Mouse (Mus musculus) WW6 (cell line): Measurements from ENCODE around the gene Icmt.
A peak's percentile ranks its signal among the peaks of the same experiment; 100 is the strongest.

Experiments
- DNase-seq: peaks from one replicate; pipeline ENCODE4 v3.0.0-alpha.2; 2013; ENCODE audit warnings: low read depth, low spot score

Gene Icmt

DNA sequence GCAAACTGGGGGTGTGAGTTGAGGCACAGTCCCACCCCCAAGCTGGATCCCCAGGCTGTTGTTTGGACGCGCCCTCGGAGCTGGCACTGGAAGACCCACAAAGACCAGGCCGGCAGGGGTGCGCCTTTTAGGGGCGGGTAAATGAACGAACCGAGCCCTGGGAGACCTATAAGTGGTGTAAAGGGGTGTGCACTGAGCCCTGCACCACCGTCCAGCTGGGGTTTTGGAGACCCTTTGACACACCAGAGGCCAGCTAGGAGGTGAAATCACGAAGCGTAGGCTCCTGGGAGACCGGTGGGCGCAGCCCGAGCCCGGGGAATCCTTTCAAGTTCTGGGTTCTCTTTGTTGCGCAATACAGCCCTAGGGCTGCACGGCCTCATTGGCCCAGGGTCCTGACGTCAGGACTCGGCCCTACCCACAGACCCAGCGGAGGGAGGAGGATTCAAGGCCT, 22.3 kb upstream of the Icmt start:
- no peak for DNase-seq

DNA sequence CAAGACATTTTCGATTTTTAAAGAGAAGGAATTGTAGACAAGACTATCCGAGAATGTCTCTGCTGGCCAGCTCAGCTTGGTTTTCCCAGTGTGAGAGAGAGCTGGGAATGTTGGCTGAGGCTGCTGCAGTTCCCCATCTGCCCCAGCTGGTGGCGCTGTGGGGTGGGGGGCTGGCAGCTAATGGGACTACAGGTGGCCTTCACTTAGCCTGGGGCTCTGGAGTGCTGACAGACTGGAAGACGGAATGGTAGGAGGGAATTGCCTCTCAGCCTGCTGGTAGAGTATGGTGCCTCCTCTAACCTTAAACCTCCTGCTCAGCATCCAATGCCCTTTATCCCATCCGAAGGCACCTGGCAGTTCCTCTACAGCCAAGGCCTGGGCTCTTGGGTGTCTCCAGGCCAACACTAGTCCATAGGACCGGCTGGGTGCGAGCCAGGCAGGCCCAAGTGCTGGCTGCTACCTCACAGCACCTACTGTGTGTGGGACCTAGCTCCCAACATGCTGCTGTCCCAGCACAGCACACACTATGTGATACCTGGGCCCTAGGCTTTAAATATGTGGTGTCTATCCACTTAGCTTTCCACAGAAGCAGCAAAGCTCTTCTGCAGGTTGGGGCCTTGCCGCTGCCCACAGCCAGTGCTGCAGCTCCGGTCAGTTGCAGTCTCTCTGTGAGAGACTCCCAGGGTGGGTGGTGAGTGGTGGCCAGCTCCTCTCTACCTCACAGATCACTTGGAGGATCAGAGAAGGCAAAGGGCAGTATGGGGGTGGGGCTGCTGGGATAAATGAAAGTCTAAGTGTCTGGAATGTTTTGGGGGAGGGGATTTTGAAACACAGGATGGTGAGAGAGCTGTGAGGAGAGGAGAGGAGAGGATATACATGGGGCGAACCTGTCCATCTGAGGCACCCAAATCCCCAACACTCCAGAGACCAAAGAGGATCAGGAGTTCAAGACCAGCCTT, 20.4 kb upstream of the Icmt start:
- DNase-seq, result no peak

DNA sequence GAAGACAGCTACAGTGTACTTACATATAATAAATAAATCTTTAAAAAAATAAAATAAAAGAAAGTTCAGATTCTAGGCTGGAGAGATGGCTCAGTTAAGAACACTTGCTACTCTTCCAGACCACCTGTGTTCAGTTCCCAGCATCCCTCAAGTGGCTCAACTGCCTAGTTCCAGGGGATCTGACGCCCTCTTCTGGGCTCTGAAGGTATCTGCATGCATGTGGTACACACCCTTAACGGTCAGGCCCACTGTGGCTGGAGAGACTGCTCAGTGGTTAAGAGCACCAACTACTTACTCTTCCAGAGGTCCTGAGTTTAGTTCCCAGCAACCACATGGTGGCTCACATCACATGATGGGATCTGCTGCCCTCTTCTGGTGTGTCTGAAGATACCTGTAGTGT, 19.1 kb upstream of the Icmt start:
- DNase-seq, result no peak

DNA sequence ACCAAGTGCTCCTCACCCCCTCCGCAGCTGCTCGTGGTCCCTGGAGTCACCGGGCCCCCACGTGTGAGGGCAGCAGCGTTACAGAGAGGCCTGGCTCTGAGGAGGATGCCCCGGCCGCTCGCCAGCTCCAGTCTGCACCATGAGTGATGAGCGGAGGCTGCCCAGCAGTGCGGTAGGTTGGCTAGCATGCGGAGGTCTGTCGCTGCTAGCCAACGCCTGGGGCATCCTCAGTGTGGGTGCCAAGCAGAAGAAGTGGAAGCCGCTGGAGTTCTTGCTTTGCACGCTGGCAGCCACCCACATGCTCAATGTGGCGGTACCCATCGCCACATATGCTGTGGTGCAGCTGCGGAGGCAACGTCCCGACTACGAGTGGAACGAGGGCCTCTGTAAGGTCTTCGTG, 18.0 kb upstream of the Icmt start:
- no peak for DNase-seq

DNA sequence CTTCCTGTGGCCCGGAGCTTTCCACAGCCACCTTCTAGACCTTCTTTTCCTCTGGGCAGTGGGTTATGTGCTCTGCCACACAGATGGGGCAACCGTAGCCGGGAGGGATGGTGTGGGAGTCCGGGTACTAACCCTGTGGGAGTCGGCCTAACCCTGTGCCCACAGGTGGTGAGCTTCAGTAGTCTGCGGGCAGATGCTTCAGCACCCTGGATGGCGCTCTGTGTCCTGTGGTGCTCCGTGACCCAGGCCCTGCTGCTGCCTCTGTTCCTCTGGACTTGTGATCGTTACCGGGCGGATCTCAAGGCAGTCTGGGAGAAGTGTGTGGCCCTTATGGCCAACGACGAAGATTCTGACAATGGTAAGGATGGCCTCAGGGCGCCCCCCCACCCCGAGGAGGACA, 15.4 kb upstream of the Icmt start:
- DNase-seq, result no peak

DNA sequence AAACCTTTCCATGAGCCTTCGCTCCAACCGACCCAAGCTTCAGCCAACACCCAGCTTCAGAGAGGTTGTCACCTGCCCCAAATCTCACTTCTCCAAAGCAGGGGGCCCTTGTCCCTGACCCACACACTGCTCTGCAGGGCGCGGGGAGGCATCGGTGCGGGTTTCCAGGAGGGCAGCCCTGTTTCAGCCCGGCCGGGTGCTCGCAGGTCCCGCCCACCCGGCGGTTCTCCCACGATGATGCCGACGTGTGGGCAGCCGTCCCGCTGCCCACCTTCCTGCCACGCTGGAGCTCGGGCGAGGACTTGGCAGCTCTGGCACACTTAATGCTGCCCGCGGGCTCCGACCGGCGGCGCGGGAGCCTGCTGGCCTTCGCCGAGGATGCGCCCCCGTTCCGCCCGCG, 14.3 kb upstream of the Icmt start:
- DNase-seq, result no peak

DNA sequence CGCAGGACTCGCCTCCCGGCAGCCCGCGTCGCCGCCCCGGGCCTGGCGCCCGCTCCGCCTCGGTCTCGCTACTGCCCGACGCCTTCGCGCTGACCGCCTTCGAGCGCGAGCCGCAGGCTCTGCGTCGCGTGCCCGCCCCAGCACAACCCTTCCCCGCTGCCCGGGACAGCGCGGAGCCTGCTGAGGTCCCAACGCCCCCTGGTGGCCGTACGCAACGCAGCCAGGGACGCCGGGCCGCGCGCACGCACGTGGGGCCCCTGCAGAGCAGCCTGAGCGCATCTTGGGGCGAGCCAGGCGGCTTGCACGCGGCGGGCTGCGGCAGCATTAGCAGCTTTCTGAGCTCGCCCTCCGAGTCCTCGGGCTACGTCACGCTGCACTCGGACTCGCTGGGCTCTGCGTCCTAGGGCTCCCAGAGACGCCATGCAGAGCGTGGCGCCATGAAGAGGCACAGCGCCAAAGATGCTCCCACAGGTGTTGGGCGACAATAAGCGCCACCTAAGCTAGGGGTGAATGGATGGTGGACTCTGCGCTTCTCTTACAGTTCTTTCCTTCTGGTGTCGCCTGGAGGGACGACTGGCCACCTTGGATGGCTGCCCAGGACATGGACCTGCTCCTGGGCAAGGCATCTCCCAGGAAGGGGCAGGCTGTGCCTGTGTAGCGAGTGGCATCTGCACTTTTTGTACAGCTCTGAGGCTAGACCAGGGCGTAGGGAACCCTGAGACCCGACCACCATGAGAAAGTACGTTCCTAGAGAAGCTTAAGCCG, 13.7 kb upstream of the Icmt start:
- DNase-seq, result peak; percentile 63

DNA sequence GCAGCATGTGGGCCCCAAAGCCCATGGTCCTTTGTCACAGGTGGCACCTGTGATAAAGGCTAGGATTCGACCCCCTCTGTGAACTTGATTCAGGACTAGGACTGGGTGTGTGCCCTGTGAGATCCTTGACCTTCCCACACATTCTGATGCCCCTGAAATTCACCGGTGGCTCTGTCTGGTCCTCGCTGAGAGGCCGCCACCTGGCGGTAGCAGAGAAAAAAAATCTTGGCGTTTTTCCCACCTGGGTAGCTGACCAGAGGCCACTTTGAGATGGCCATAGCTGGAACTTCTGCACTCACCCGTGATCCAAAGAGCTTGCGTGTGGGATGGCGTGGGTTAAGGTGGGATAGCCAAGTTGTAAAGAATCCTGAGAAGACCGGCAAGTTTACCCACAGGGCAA, 11.5 kb upstream of the Icmt start:
- DNase-seq, result no peak

DNA sequence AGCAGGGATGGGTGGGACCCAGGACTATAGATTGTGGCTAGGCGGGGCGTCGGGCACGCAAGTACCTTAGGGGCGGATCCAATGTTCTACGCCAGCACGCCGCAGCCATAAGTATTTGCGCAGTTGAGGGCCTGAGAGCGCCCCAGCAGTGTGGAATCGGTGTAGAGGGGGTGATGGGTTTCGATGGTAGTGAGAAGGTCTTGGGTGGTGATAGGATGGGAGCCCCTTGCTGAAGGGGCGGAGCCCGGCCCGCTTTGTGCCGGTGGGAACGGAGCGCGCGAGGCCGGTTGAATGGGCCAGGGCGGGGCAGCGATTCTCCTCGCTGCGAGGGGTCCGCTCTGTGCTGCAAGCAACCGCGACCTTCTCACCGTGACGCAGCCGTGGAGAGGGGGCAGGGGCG, 10.8 kb upstream of the Icmt start:
- peak; percentile 46 for DNase-seq

DNA sequence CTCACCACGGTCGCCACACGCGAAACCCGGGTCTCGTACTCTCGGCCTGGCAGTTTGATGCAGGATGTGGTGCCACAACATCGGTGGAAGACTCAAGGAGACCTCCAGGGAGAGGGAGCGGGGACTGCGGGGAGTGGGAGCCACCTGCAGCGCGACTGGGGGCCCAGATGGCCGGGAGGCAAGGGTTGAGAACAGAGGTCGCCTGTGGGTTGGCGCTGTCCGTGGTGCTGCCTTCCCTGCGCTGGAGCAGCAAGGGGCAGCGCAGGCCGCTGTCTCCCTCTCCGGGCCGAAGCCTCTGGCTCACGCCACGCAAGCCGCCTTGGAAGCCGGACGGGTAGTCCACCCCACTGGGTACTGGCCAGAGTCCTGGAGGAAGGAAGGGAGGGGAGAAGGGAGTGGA, 10.1 kb upstream of the Icmt start:
- DNase-seq, result no peak

DNA sequence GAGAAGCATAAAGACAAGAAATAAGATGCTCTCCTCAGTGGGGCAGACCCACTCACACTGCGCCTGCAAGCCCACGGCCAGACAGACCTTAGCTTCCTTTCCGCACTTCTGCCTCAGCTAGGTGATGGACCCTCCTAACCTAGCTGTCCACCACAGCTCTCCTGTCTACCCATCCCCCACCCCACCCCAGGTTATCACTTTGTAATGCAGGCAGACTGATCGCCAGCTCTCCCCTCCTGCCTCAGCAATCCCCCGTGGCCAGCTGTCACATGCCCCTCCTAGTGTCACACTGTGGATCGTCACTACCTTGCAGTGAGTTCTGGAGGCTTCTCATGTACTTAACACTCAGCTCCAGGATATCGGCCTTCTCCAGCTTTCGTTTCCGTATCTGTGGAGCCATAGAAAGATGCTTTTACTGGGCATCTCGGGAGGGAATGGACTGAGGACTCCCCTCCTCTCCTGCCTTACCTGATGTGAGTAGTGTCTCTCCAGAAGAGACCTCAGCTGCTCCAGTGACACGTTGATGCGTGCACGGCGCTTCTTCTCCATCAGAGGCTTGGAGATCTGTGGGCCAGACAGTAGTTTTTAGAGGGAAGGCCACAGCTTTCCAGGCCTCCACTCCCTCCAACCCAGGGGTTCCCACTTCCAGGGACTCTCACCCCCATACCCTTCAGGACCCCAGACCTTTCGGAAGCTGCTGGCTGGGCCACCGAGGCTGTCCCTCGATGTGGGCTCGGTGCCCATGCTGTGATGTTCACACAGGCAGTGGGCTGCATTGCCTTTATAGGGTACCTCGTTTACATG, 9.5 kb upstream of the Icmt start:
- DNase-seq, result no peak

DNA sequence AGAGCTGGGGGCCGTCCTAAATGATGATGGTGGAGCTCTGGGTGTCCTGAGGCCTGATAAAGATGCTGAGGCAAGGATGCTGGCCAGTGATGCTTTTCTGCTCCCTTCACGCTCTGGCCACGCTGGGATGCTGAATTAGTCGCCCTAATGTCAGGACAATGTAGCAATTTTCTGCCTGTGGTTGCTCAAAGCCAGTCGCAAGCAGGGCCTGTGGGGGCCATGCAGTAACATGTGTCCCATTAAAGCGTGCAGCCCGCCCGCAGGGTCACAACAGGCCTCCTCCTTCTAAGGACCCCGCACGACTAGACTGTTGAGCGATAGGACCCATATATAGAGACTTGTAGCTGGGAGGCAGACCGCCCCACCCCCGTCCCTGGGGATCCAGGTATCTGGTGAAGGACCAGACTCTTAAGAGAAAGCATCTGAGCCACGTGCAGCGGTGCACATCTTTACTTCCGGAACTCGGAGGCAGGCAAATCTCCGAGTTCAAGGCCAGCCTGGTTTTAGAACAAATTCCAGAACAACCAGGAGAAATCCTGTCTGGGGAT, 8.6 kb upstream of the Icmt start:
- DNase-seq, result no peak

DNA sequence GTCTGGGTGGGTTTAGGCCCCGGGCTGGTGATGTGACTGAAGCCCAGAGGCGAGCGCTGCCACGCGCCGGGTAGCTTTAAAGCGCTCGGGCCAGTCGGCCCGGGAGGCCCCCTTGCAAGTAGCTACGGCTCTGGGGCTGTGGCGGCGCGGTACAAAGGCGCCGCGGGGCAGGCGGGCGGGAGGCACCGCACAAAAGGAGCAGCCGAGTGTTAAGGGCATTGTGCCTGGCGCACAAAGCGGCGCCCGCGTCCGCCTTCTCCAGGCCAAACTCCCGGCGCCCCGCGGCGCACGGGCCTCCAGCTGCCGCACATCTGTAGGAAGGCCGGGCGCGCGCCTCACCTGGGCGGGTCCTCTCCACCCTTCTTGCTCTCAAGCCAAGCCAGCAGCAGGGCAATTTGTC, 6.6 kb upstream of the Icmt start:
- peak; percentile 56 for DNase-seq

DNA sequence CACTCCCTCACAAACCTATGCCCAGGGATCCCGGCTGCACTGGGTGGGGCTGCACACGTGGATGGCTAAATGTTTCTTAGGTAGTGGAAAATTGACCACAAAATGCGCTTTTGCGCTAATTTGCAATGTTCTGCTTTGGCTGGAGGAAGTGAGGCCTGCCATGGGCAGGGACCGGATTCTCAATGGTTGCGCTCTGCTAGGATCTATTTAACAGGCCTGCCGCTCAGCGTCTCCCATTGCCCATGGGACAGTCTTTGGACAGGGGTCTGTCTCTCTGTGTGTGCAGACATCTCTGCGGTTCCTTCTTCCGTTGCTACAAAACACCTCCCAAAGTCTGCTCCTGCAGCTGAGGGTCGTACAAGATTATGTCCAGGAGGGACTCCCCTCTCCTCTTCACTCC, 6.0 kb upstream of the Icmt start:
- DNase-seq, result no peak

DNA sequence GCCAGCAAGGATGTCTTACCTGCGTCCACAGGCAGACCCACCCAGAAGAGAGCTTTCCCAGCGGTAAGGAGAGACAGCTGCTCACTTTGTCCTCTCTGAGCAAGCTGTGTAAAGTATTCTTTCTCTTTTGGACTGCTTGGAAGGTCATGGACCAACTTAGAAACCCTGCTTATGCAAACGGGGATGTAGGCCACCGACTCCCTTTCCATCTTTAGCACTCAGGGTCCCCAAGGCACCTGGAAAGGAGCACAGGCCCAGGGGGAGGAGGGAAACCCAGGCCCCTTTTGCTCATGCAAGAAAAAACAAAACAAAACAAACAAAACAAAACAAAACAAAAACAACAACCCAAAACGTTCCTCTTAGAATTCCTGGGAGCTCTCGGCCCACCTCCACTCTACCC, 5.5 kb upstream of the Icmt start, which contains the start of gene Hes3:
TSS of gene Hes3 (minus strand) at position 101 of the 400 bp plus-strand sequence.
- no peak for DNase-seq

DNA sequence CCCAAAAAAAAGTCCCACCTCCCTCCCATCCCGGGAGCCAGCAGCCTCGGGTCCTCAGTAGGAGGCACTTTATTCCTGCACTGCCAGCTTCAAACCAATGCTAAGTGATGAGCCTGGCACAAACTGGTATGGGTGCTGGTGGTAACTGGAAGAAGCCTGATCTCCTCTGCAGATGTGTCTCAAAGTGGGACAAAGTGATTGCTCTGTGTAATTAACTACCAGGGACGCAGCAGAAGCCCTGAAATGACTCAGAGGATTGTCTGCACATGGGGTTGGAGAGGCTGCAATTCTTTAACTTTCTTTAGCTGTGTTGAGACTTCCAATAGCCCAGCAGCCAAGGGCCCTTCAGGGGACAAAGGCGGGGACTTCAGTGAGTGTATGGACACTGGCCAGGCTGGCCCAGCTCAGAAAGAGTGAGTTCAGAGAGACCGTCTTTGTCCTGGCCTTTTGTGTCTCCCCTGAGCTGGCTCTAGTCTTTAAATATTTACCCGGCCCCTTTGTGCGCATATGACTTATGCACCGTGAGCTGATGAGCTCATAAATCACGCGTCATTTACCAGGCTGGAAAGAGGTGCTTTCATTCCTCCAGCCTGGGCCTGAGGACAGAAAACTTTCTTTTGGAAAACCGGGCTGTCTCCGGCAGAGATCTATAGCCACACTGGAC, 4.8 kb upstream of the Icmt start:
- DNase-seq, result no peak

DNA sequence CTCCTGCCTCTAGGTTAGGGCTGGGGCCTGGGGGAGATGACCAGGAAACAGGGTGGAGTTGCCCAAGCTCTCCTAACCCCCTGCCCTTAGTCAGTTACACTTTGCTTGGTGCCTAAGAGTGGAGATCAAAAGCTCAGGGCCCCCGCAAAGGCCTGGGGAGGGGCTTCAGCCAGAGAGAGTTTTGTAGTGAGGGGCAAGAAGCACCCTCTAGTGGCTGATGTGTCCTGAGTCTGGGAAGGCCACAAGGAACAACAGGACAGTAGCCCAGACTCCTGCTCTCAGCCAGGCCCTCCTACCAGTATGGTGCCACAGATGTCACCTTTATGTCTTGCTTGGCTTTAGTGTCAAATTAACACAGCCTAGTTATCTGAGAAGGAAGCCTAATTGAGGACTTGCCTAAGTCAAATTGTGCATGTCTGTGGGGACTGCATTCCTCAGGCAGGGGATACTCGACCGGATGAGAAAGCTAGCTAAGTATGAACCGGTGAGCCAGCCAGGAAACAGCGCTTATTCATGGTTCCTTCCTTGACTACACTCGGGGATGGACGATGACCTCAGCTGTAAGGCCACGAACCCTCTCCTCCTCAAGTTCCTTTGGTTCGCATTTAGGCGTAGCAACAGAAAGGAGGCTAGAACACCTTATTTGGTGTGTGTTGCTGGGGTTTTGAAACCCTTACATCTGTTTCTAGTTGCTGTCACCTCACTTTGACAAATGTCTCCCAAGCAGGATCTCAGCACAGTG, 2.7 kb upstream of the Icmt start:
- no peak for DNase-seq

DNA sequence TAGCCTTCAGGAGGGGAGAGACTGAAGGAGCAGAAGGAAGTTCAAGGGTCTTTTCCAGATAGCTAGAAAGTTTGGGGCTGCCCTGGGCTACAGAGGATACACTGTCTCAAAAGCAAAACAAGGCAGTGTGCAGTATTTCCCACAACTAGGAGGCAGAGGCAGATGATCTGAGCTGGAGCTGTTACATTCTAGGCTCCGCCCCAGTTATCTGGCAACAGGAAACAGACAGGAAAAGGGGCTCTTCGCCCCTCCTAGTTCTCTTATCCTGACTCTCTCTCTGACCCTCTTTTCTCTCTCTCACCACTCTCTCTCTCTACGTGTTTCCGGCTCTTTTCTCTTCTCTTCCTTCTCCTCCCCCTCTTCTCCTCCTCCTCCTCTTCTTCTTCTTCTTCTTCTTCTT, 1.1 kb upstream of the Icmt start:
- no peak for DNase-seq

DNA sequence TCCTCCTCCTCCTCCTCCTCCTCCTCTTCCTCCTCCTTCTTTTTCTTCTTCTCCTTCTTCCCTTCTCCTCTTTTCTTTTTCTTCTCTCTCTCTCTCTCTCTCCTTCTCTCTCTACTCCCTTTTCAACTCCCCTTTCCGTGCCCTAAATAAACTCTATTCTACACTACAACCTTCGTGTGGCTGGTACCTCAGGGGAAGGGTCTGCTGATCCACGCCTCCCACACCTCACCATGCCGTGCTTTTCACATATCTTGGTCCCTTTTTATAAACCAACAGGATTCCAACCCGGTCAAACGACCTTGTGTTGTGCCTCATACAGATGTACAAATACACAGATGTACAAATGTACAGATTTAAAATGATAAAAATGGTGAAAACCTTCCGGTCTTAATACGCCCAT, 656 bp upstream of the Icmt start:
- DNase-seq, result no peak

DNA sequence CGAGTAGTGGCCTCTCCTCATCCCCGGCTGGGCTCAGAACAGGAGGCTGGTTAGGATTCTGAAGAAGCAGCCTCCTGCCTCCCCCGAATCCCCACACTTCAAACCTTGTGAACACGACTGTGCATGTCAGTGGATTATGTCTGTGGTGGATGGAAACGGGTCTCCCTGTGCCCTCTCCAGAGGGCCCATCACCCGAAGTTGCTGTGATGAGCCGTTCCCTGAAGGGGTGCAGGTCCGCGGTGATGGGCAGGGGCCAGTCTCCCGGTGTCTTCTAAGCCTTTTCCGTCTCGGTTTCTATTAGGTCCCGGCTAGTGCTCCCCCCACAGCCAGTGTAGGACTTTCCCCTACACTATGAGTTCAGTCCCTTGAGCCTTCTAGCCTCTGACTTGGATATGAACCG, 1.8 kb downstream of the Icmt start:
- DNase-seq, result no peak
